Mouse (Mus musculus) midbrain, embryonic 16.5 days (tissue): ENCODE measurements around the gene Bmp6. TPM values are rescaled to one million over a fixed set of nuclear protein-coding genes. Genes with fewer than 3 reads are reported as not detected.

Source experiments
- ATAC-seq: fragments of 200-750 bp; cut with Nextera tagmentation; 2 replicates; pipeline ENCODE4 v1.8.0; 2017; ENCODE audit warnings: moderate TSS enrichment
- H3K27ac ChIP-seq: fragments of 300-500 bp; sonication (generic); 2 replicates; pipeline ENCODE4 v1.5.1; 2014; ENCODE audit warnings: mild to moderate bottlenecking, low read length, mixed read lengths
- H3K27me3 ChIP-seq: fragments of 300-500 bp; sonication (generic); 2 replicates; pipeline ENCODE4 v1.6.1; 2014; ENCODE audit warnings: low read depth, low read length, mixed read lengths; ENCODE audit not compliant: control insufficient read depth, insufficient read depth
- H3K36me3 ChIP-seq: fragments of 300-500 bp; sonication (generic); 2 replicates; pipeline ENCODE4 v1.6.1; 2014; ENCODE audit warnings: mild to moderate bottlenecking, low read length, moderate library complexity, mixed read lengths; ENCODE audit not compliant: control insufficient read depth, insufficient read depth
- H3K4me1 ChIP-seq: fragments of 300-500 bp; sonication (generic); 2 replicates; pipeline ENCODE4 v1.6.1; 2014; ENCODE audit warnings: mild to moderate bottlenecking, low read length, mixed read lengths; ENCODE audit not compliant: control insufficient read depth, insufficient read depth
- H3K4me2 ChIP-seq: fragments of 300-500 bp; sonication (generic); 2 replicates; pipeline ENCODE4 v1.6.1; 2014; ENCODE audit warnings: mild to moderate bottlenecking, low read length, mixed read lengths
- H3K4me3 ChIP-seq: fragments of 300-500 bp; sonication (generic); 2 replicates; pipeline ENCODE4 v1.5.1; 2014; ENCODE audit warnings: low read depth, mild to moderate bottlenecking, low read length, moderate library complexity, mixed read lengths
- H3K9ac ChIP-seq: fragments of 300-500 bp; sonication (generic); 2 replicates; pipeline ENCODE4 v1.6.1; 2014; ENCODE audit warnings: low read depth, low read length, mixed read lengths
- H3K9me3 ChIP-seq: fragments of 300-500 bp; sonication (generic); replicated peaks from 2 replicates; pipeline ENCODE4 v1.6.1; 2014; ENCODE audit warnings: mild to moderate bottlenecking, low read length, mixed read lengths; ENCODE audit not compliant: control insufficient read depth, poor library complexity, severe bottlenecking
- WGBS: fragments of 180-500 bp; shearing (Covaris S2); extraction: QIAGEN DNeasy Blood & Tissue Kit; methylation state at CpG from one replicate; pipeline ENCODE4 v1.1.7; 2014; 5-methylcytosine and 5-hydroxymethylcytosine counted together
- polyA plus RNA-seq: library from polyadenylated mRNA; unstranded; fragments of >200 nt; fragmentation: Nextera tagmentation; extraction: Ambion mirVana; gene quantifications from 2 replicates; pipeline ENCODE4 v1.2.1, GENCODE M21; 2015

Bmp6 gene
- polyA plus RNA-seq, 1 experiment from 2014 or later: 2.2 TPM

GRCm38 (mm10) chr13:38376071-38376470 is 31.2 kb downstream of the Bmp6 start:
- no peak overlapping the region for H3K4me3 ChIP-seq
- H3K27ac ChIP-seq: no peak overlapping the region
- H3K27me3 ChIP-seq: no peaks in the 10 kb centered on the region
- no peaks in the 10 kb centered on the region for H3K36me3 ChIP-seq
- no peaks in the 10 kb centered on the region for H3K4me1 ChIP-seq
- 73% methylated on average over 6 of the region's 6 CpGs for WGBS
- no peak overlapping the region for H3K4me2 ChIP-seq
- no peaks in the 10 kb centered on the region; the same call in 1 of the 2 replicates for H3K9me3 ChIP-seq
- no peak overlapping the region for H3K9ac ChIP-seq
- ATAC-seq: no peak

DNA sequence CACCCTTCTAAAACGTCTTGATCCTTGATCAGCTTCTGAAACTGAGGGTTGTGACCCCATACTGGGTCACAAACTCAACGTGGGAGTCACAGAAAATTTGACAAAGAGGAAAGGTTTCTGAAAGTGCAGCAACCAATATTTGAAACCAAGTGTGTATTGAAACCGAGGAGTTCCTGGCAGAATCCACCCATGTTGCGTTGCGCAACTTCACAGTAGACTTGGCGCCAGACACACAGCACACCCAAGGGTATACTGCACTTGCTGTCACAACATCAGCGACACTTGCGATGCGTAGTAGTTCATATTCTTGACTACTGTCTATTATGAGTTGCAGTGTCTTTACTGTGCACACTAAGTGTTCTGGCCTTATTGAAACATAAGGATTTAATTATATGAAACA is 32.4 kb downstream of the Bmp6 start:
- no peaks in the 10 kb centered on the region for H3K4me1 ChIP-seq
- H3K27ac ChIP-seq: no peak overlapping the region
- H3K36me3 ChIP-seq: no peaks in the 10 kb centered on the region
- no peak for ATAC-seq
- no peaks in the 10 kb centered on the region for H3K27me3 ChIP-seq
- no peak overlapping the region for H3K4me2 ChIP-seq
- no peak overlapping the region for H3K9ac ChIP-seq
- H3K9me3 ChIP-seq: no peaks in the 10 kb centered on the region; the same call in 1 of the 2 replicates
- H3K4me3 ChIP-seq: no peak overlapping the region
- 90% methylated on average over 9 of the region's 9 CpGs for WGBS

DNA sequence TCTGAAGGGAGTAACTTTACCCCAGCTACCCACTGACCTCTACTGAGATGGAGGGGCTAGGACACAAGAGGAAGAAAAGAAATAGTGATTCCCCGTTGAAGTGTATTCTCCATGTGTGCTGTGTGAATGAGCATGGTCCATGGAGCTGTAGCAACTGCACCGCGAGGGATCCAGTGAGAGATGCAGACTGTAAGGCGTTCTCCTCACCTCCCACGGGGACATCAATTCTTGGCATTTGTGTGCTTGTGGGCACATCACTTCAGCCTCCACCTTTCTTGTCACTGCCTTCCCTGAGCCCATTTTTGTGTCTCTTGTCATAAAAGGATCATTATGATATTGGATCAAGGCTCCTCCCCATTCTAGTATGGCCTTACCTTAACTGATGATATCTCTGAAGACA is 34.9 kb downstream of the Bmp6 start:
- Histone ChIP-seq H3K4me1 (no peaks in the 10 kb centered on the region), H3K4me2 (no peak overlapping the region), H3K4me3 (no peak overlapping the region), H3K9ac (no peak overlapping the region), H3K36me3 (no peaks in the 10 kb centered on the region), H3K27ac (no peak overlapping the region), H3K9me3 (no peaks in the 10 kb centered on the region), H3K27me3 (no peaks in the 10 kb centered on the region)
- 93% methylated on average over 5 of the region's 5 CpGs for WGBS
- no peak for ATAC-seq

GRCm38 (mm10) chr13:38386035-38386559 is 41.2 kb downstream of the Bmp6 start:
- no peak for ATAC-seq
- Histone ChIP-seq H3K36me3 (no peaks in the 10 kb centered on the region), H3K27ac (no peak overlapping the region), H3K9me3 (no peaks in the 10 kb centered on the region), H3K4me1 (no peaks in the 10 kb centered on the region), H3K9ac (no peak overlapping the region), H3K4me2 (no peak overlapping the region), H3K4me3 (no peak overlapping the region), H3K27me3 (no peaks in the 10 kb centered on the region)
- 84% methylated on average over 3 of the region's 3 CpGs for WGBS

GRCm38 (mm10) chr13:38387453-38388040 is 42.6 kb downstream of the Bmp6 start:
- Histone ChIP-seq H3K9me3 (no peaks in the 10 kb centered on the region), H3K27me3 (no peaks in the 10 kb centered on the region), H3K4me3 (no peak overlapping the region), H3K9ac (no peak overlapping the region), H3K4me2 (no peak overlapping the region), H3K36me3 (no peaks in the 10 kb centered on the region), H3K27ac (no peak overlapping the region), H3K4me1 (no peaks in the 10 kb centered on the region)
- no peak for ATAC-seq
- 89% methylated on average over 4 of the region's 4 CpGs for WGBS

GRCm38 (mm10) chr13:38393444-38393843 is 48.5 kb downstream of the Bmp6 start:
- Histone ChIP-seq H3K4me1 (no peaks in the 10 kb centered on the region), H3K9ac (no peak overlapping the region), H3K9me3 (no peaks in the 10 kb centered on the region), H3K4me3 (no peak overlapping the region), H3K4me2 (no peak overlapping the region), H3K27ac (no peak overlapping the region), H3K36me3 (no peaks in the 10 kb centered on the region), H3K27me3 (no peaks in the 10 kb centered on the region)
- no peak for ATAC-seq
- WGBS: 85% methylated on average over 5 of the region's 5 CpGs

- H3K27ac ChIP-seq: no peak overlapping the region
- no peak for ATAC-seq
- H3K4me3 ChIP-seq: no peak overlapping the region
- WGBS: 97% methylated on average over 4 of the region's 4 CpGs
- no peak overlapping the region for H3K9ac ChIP-seq
- no peaks in the 10 kb centered on the region for H3K36me3 ChIP-seq
- H3K4me1 ChIP-seq: no peaks in the 10 kb centered on the region
- H3K9me3 ChIP-seq: no peaks in the 10 kb centered on the region
- no peaks in the 10 kb centered on the region for H3K27me3 ChIP-seq
- H3K4me2 ChIP-seq: no peak overlapping the region
These were observed 50.1 kb downstream of the Bmp6 start for GRCm38 (mm10) chr13:38395026-38395425.

DNA sequence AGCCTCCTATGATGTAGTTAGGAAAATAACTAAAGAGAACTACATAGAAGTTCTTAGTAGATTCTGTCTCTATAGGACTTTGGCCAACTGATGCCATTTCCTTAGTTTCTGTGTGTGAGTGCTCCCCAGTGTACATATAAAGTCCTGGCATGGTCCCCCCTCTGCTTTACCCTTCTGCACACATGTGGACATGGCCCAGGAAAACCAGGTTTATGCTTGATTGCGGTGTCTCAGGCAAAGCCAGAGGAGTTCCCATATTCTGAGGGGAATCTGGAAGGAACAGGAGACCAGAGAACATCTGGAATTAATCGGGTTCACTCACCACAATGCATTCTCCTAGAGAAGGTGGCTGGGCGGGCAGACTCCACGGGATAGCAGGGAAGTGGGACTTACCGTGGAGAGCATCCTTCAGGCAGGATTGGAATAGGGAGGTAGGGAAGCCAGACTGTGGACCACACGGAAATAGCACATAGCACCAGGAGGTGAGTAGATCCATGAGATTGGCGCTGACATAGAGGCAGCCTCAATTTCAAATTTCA is 52.2 kb downstream of the Bmp6 start:
- WGBS: 87% methylated on average over 7 of the region's 7 CpGs

GRCm38 (mm10) chr13:38398658-38399057 is 53.8 kb downstream of the Bmp6 start:
- H3K9me3 ChIP-seq: no peaks in the 10 kb centered on the region
- ATAC-seq: no peak
- H3K4me2 ChIP-seq: no peak overlapping the region
- no peak overlapping the region for H3K9ac ChIP-seq
- H3K27me3 ChIP-seq: no peaks in the 10 kb centered on the region
- WGBS: 70% methylated on average over 6 of the region's 6 CpGs
- no peaks in the 10 kb centered on the region for H3K36me3 ChIP-seq
- H3K4me1 ChIP-seq: no peaks in the 10 kb centered on the region
- H3K27ac ChIP-seq: no peak overlapping the region
- no peak overlapping the region for H3K4me3 ChIP-seq

More for the DNA sequence above, 52.2 kb downstream of the Bmp6 start:
- Histone ChIP-seq H3K4me3 (no peak overlapping the region), H3K9ac (no peak overlapping the region), H3K27me3 (no peaks in the 10 kb centered on the region), H3K27ac (no peak overlapping the region), H3K9me3 (no peaks in the 10 kb centered on the region), H3K36me3 (no peaks in the 10 kb centered on the region), H3K4me1 (no peaks in the 10 kb centered on the region), H3K4me2 (no peak overlapping the region)
- ATAC-seq: no peak
